Mouse (Mus musculus): ENCODE measurements around the gene Ntmt1. TPM values are rescaled to one million over a fixed set of nuclear protein-coding genes. Genes with fewer than 3 reads are reported as not detected.
A peak's percentile ranks its signal among the peaks of the same experiment; 100 is the strongest.

Gene Ntmt1
- polyA plus RNA-seq (2016; fragmentation: Nextera tagmentation; extraction: Ambion mirVana): 124 and 131 TPM in 2 replicates

DNA sequence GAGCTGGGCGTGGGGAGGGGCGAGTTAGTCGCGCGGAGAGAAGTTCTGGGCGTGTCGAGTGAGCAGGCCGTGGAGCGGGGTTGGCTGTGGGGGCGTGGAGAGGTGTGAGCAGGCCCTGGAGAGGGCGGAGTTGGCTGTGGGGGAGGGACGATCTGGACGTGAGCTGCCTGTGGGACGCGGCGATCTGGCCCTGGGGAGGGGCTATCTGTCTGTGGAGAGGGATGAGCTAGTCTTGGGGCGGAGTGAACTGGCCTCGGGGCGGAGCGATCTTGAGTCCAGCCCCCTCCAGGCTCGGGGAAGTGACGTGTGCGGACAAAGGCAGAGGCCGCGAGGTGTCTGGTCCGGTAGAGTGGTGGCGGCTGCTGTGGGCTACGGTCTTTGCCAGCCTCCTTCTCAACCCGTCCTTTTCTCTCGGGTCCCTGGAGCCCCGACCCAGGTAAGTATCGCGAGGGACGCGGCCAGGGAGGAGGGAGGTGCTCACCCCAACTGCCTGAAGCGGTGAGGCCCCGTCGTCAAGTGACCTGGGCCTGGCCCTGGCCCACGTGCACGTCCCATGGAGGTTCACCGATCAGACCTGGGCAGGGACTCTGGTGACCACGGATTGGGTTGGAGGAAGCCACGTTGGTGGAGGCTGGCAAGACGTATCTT lies at the start of gene Ntmt1:
TSS of gene Ntmt1 (plus strand) at position 179 of the 648 bp plus-strand sequence.
- Histone ChIP-seq H3K4me1 (peaks cover 38% of the 10 kb centered on the region), H3K27me3 (ENCODE audit: poor library complexity, severe bottlenecking) (peaks cover 28% of the 10 kb centered on the region), H3K9me3 (no peaks in the 10 kb centered on the region), H3K27ac (peak within 1 kb of the TSS; percentile 96), H3K36me3 (replicated peaks) (peaks cover 33% of the 10 kb centered on the region), H3K4me3 (peak within 1 kb of the TSS; percentile 91)
- under 1% methylated on average over 44 of the region's 44 CpGs for WGBS
- peak; percentile 100 for DNase-seq (ENCODE audit: extremely low spot score, low spot score)

DNA sequence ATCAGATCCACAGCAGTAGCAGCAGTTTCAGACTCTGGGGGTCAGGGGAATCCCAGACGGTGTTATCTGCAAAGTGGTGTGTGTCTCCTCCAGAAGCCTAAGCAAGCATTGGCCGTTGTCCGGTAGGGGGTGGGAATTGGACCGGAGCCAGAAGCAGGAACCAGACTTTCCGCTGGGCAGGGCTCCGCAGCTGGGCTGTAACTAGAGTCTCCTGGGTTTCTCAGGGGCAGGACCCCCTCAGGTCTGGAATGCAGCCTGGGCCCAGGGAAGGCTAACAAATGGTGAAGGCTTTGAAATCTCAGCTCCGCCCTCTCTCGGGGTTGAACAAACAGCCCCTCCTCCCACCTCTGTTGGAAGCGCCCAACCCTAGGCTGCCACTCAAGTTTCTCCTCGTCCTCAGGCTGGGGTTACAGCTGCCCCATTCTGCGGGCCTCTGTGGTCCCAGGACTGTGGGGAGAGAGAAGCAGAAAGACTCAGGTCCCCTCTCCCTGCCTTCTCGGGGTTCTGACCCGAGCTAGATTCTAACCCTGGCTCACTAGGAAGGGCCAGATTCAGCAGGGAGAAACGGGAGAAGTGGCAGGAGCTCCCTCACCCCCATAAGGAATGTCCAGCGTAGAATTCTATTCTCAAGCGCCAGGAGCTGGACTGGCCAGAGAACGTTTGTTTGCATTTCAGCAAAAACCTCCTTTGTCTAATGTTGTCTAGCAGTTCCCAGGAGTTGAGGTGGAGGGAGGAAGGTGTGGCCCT lies 49.1 kb upstream of the Ntmt1 start:
- peak; percentile 91 for DNase-seq (ENCODE audit: extremely low spot score, low spot score)
- peak overlapping the region; percentile 37 for H3K4me3 ChIP-seq
- H3K27me3 ChIP-seq (ENCODE audit: poor library complexity, severe bottlenecking): peaks cover 4% of the 10 kb centered on the region; the same call in 1 of the 2 replicates
- H3K36me3 ChIP-seq (replicated peaks): 0 out of 2 replicates have a peak, but pooled peaks cover 4% of the 10 kb centered on the region
- WGBS: 1% methylated on average over 17 of the region's 17 CpGs
- peaks cover 62% of the 10 kb centered on the region for H3K4me1 ChIP-seq
- H3K9me3 ChIP-seq: peaks cover 13% of the 10 kb centered on the region
- H3K27ac ChIP-seq: peak overlapping the region; percentile 94

DNA sequence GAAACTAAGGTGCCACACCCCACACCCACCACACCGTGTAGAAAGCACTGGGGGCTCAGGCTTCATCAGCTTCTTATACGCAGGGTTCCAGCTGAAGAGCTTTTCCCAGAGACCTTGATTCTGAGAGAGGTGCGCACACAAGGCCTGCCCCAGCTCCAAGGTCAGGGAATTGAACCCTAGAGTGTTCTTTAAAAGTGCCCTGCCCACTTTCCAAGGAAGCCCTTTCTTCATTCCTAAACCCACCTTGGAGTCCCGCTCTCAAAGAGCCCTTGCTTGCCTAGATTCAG lies 48.6 kb upstream of the Ntmt1 start:
- Histone ChIP-seq H3K36me3 (replicated peaks) (0 out of 2 replicates have a peak, but pooled peaks cover 4% of the 10 kb centered on the region), H3K27me3 (ENCODE audit: poor library complexity, severe bottlenecking) (no peaks in the 10 kb centered on the region), H3K27ac (peak overlapping the region; percentile 94), H3K4me3 (peak overlapping the region; percentile 37; the same call in 1 of the 2 replicates), H3K4me1 (peaks cover 58% of the 10 kb centered on the region), H3K9me3 (peaks cover 13% of the 10 kb centered on the region)
- no peak for DNase-seq (ENCODE audit: extremely low spot score, low spot score)
- 41% methylated on average over 4 of the region's 4 CpGs for WGBS

GRCm38 (mm10) chr2:30759442-30759841 lies 48.2 kb upstream of the Ntmt1 start:
- no peaks in the 10 kb centered on the region for H3K27me3 ChIP-seq (ENCODE audit: poor library complexity, severe bottlenecking)
- peak overlapping the region; percentile 94 for H3K27ac ChIP-seq
- H3K4me3 ChIP-seq: no peak overlapping the region
- peaks cover 54% of the 10 kb centered on the region for H3K4me1 ChIP-seq
- H3K9me3 ChIP-seq: peaks cover 14% of the 10 kb centered on the region
- 75% methylated on average over 4 of the region's 4 CpGs for WGBS
- DNase-seq (ENCODE audit: extremely low spot score, low spot score): no peak
- H3K36me3 ChIP-seq (replicated peaks): 0 out of 2 replicates have a peak, but pooled peaks cover 4% of the 10 kb centered on the region

GRCm38 (mm10) chr2:30759858-30760547 lies 47.6 kb upstream of the Ntmt1 start:
- H3K9me3 ChIP-seq: peaks cover 20% of the 10 kb centered on the region
- 0 out of 2 replicates have a peak, but pooled peaks cover 4% of the 10 kb centered on the region for H3K36me3 ChIP-seq (replicated peaks)
- H3K27me3 ChIP-seq (ENCODE audit: poor library complexity, severe bottlenecking): no peaks in the 10 kb centered on the region
- H3K27ac ChIP-seq: peak overlapping the region; percentile 94
- peak overlapping the region; percentile 18; the same call in 1 of the 2 replicates for H3K4me3 ChIP-seq
- peak; percentile 50 for DNase-seq (ENCODE audit: extremely low spot score, low spot score)
- H3K4me1 ChIP-seq: peaks cover 50% of the 10 kb centered on the region
- 33% methylated on average over 10 of the region's 10 CpGs for WGBS

DNA sequence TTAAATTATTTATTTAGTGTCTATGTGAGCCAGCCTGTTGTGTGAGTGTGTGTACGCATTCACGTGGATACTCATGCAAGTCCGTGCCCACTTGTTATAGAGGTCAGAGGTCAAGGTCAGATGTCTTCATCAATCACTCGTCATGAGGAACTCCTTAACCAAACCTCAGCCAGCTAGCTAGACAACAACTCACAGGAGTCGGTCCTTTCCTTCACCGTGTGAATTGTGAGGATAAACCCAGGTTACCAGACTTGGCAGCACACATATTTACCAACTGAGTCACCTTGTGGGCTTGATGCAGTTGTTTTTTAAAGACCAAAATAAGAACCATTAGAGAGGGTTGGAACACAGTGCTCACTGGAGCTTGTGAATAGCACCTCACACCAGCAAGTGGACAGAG lies 46.9 kb upstream of the Ntmt1 start:
- no peak for DNase-seq (ENCODE audit: extremely low spot score, low spot score)
- Histone ChIP-seq H3K27me3 (ENCODE audit: poor library complexity, severe bottlenecking) (no peaks in the 10 kb centered on the region), H3K9me3 (peaks cover 23% of the 10 kb centered on the region), H3K4me1 (peaks cover 48% of the 10 kb centered on the region), H3K4me3 (no peak overlapping the region; the same call in 1 of the 2 replicates), H3K36me3 (replicated peaks) (0 out of 2 replicates have a peak, but pooled peaks cover 4% of the 10 kb centered on the region), H3K27ac (peak overlapping the region; percentile 94)
- 48% methylated on average over 6 of the region's 6 CpGs for WGBS

DNA sequence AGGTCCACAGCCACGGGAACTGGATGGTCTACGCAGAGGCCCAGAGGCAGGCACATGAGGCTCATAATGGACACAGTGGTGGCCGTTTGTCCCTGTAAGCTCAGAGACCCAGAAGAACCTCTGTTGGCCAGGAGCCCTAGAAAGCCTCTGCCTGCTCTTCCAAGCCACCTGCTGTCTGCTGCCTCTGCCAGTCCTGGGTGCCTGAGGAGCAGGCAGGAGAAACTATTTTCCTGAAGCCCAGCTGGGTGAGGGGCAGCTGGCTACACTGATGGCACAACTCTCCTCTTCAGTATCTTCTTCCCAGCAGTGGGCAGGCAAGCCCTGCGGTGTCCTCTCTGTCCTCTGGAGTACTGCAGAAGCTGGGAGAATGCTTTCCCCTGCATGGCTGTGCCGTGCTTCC lies 41.2 kb upstream of the Ntmt1 start:
- 88% methylated on average over 5 of the region's 5 CpGs for WGBS
- Histone ChIP-seq H3K36me3 (replicated peaks) (no peaks in the 10 kb centered on the region), H3K9me3 (peaks cover 16% of the 10 kb centered on the region), H3K27me3 (ENCODE audit: poor library complexity, severe bottlenecking) (0 out of 2 replicates have a peak, but pooled peaks cover 3% of the 10 kb centered on the region), H3K4me1 (peaks cover 42% of the 10 kb centered on the region), H3K4me3 (no peak overlapping the region), H3K27ac (peak overlapping the region; percentile 46)
- no peak for DNase-seq (ENCODE audit: extremely low spot score, low spot score)

GRCm38 (mm10) chr2:30767626-30768240 lies 39.9 kb upstream of the Ntmt1 start:
- DNase-seq (ENCODE audit: extremely low spot score, low spot score): no peak
- no peak overlapping the region for H3K4me3 ChIP-seq
- H3K27me3 ChIP-seq (ENCODE audit: poor library complexity, severe bottlenecking): 0 out of 2 replicates have a peak, but pooled peaks cover 3% of the 10 kb centered on the region
- H3K27ac ChIP-seq: peak overlapping the region; percentile 74
- H3K4me1 ChIP-seq: peaks cover 55% of the 10 kb centered on the region
- no peaks in the 10 kb centered on the region for H3K36me3 ChIP-seq (replicated peaks)
- WGBS: 85% methylated on average over 7 of the region's 7 CpGs
- peaks cover 11% of the 10 kb centered on the region for H3K9me3 ChIP-seq

GRCm38 (mm10) chr2:30768529-30768928 lies 39.1 kb upstream of the Ntmt1 start:
- Histone ChIP-seq H3K27me3 (ENCODE audit: poor library complexity, severe bottlenecking) (0 out of 2 replicates have a peak, but pooled peaks cover 3% of the 10 kb centered on the region), H3K4me3 (no peak overlapping the region), H3K9me3 (peaks cover 11% of the 10 kb centered on the region), H3K27ac (peak overlapping the region; percentile 65), H3K4me1 (peaks cover 63% of the 10 kb centered on the region), H3K36me3 (replicated peaks) (no peaks in the 10 kb centered on the region)
- DNase-seq (ENCODE audit: extremely low spot score, low spot score): no peak
- 88% methylated on average over 5 of the region's 5 CpGs for WGBS

DNA sequence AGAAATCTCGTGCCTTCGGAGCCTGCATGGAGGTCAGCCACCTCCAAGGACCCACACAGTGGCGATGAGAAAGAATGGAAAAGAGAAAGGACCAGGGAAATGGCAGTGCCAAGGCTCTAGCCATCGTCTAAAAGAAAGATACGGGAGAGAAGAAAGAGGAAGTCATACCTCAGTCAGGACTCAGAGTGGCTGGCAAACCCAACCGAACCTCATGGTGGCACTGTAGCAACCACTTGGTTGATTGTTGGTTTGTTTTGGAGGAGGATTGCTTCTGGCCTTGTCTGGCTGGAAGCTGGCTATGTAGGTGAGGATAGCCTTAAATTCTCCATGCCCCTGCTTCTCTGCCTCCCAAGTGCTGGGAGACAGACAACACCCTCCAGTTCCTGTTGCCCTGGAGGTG lies 38.4 kb upstream of the Ntmt1 start:
- DNase-seq (ENCODE audit: extremely low spot score, low spot score): no peak
- H3K27me3 ChIP-seq (ENCODE audit: poor library complexity, severe bottlenecking): 0 out of 2 replicates have a peak, but pooled peaks cover 3% of the 10 kb centered on the region
- H3K9me3 ChIP-seq: peaks cover 11% of the 10 kb centered on the region
- H3K36me3 ChIP-seq (replicated peaks): no peaks in the 10 kb centered on the region
- H3K4me1 ChIP-seq: peaks cover 69% of the 10 kb centered on the region
- 64% methylated on average over 6 of the region's 6 CpGs for WGBS
- peak overlapping the region; percentile 65 for H3K27ac ChIP-seq
- H3K4me3 ChIP-seq: no peak overlapping the region

- H3K27ac ChIP-seq: peak overlapping the region; percentile 91
- peak; percentile 47 for DNase-seq (ENCODE audit: extremely low spot score, low spot score)
- under 1% methylated on average over 51 of the region's 51 CpGs for WGBS
Observed at GRCm38 (mm10) chr2:30771368-30771805, 36.2 kb upstream of the Ntmt1 start.

More at GRCm38 (mm10) chr2:30771368-30771805, 36.2 kb upstream of the Ntmt1 start:
- Histone ChIP-seq H3K4me3 (peak overlapping the region; percentile 61), H3K9me3 (no peaks in the 10 kb centered on the region), H3K36me3 (replicated peaks) (no peaks in the 10 kb centered on the region), H3K27me3 (ENCODE audit: poor library complexity, severe bottlenecking) (0 out of 2 replicates have a peak, but pooled peaks cover 3% of the 10 kb centered on the region), H3K4me1 (peaks cover 79% of the 10 kb centered on the region)
